Mouse (Mus musculus): ENCODE results near the gene Disc1.
A peak's percentile ranks its signal among the peaks of the same experiment; 100 is the strongest.

Gene Disc1

GRCm38 (mm10) chr8:125226989-125227624 is 173.1 kb downstream of the Disc1 start:
- peak; percentile 33 for DNase-seq

- DNase-seq = no peak
Observed at GRCm38 (mm10) chr8:125230526-125231131, 176.6 kb downstream of the Disc1 start.

- DNase-seq = peak; percentile 62
Observed at GRCm38 (mm10) chr8:125232724-125233123, 178.7 kb downstream of the Disc1 start.

DNA sequence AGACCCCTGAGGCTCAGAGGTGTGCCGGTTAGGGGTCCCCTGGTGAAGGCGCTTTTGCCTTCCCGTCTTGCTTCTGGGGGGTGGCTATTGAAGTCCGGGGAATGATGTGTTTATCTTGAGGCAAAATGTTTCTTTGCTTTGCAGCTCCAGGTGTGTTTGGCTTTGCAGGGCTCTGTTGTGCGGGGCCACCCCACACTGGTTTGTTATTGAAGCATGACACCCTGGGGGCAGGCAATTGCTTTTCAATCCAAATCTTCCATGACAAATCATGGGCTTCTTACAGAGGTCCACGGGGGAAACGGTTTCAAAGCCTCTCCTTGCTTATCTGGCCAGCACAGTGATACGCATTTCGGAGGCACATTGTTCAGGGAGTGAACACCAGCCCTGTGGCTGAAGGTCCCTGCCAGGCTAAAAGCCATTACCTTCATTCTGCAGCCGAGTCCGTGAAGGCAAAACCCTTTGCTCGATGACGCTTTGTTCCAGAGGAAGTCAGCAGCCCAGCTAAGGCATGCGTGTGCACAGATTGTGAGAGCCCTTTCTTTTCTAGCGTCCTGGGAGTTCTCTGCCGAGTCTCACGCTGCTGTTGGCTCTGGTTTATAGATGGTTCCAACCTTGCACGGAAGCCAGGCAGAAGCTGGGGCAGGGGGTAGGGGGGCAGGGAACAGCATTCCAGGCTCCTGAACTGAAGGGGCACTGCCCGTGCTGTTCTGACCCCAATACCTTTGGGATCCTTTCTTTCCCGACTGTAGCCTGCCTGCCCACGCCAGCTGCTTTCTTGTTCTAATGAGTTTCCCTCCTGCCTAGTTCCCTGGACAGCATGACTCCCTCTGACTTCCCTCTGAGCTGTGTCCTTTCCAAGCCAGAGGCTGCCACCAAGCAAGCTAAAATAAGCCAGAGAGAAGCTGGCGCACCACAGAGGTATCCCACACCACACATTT is 182.2 kb downstream of the Disc1 start:
- DNase-seq = no peak

DNA sequence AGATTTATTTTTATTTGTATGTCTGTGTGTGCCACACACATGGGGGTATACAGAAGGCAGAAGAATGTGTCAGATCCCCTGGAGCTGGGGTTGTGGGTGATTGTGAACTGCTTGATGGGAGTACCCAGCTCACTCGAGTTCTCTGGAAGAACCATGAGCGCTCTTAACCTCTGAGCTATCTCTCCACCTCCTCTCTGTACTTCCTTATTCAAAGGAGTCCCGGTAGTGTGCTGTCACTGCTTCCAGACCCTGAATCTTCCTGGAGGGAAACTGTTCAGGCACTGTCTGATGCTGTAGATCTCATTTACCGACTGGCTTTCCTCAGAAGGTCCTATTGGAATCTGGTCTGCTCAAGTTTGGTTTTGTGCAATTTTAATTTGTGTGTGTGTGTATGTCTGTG is 186.8 kb downstream of the Disc1 start:
- DNase-seq = no peak

GRCm38 (mm10) chr8:125242382-125242781 is 188.4 kb downstream of the Disc1 start:
- no peak for DNase-seq

DNA sequence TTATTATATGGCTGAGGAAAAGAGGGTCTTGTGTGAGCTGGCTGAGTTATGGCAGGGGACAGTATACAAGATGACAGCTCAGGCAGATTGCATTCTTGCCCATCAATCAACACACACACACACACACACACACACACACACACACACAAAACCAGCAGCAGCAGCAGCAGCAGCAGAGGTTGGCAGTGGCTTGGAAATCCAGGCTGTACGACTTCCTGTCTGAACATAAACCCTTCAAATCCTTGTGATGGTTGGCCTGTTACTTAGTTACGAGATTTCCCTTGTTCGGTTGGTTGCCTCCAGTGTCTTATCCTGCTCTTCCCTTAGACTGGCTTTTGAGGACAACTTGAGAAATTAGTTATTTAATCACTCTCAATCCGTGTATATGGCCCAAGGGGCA is 188.9 kb downstream of the Disc1 start:
- no peak for DNase-seq

- no peak for DNase-seq
Observed at GRCm38 (mm10) chr8:125246737-125247292, 192.8 kb downstream of the Disc1 start.

DNA sequence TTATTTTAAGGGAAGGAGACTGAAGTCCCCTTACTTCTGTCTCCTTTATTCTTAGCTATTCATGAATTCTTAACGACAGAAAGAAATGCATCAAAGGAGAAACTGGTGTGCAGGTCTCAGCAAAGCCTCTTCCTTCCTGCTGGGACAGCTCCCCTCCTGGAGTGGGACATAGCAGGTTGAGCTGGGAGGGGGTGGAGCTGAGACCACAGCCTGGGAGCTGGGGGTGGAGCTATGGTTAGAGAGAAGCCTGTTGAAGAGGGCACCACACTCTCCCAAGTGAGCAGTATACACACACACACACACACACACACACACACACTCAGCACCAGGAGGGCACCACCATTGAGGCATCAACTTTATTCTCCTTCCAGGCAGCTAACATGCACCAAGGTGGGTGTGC is 193.4 kb downstream of the Disc1 start:
- DNase-seq = no peak

DNA sequence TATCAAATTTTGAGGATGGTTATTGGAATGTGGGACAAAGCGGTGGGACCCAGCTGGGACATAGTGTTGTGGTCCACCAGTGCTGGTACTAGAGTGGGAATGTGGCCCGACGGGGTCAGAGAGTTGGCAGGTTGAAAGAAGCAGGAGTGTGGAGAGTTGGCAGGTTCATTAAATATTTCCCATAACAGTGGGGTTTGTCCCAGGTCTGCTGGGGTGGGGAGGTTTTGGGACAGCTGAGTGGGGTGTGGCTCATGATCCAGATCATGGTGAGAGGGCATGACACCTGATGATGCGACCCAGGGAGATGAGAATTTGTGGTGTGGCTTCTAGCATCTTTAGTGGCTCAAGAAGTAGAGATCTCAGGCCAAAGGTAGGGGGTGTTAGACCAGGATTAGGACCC is 199.0 kb downstream of the Disc1 start:
- no peak for DNase-seq

DNA sequence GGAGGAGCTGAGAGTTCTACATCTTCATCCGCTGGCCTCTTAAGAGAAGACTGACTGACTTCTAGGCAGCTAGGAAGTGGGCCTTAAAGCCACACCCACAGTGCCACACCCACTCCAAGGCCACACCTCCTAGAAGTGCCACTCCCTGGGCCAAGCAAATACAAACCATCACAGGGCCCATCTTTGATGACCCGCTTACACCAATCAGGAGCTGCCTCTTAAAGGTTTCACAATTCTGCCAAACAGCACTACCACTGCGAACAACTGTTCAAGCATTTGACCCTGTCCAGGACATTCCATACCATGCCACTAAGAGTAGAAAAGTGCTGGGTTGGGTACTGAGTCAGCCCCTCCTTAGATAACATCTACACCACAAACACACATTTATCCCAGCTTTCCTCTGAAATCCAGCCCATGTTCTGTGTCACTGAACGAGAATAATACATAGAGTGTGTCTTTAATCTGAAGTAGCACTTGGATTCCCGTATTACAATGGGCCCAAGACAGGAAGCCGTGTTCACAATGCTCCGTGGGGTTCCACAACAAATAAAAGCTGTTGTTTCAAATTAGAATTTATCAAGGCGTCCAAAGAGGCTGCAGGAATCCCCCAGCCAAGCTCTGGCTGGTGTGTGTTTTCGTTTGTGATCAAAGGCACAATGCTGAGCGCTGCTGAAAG is 199.6 kb downstream of the Disc1 start:
- peak; percentile 45 for DNase-seq

GRCm38 (mm10) chr8:125254188-125255005 is 200.4 kb downstream of the Disc1 start:
- peak; percentile 79 for DNase-seq

DNA sequence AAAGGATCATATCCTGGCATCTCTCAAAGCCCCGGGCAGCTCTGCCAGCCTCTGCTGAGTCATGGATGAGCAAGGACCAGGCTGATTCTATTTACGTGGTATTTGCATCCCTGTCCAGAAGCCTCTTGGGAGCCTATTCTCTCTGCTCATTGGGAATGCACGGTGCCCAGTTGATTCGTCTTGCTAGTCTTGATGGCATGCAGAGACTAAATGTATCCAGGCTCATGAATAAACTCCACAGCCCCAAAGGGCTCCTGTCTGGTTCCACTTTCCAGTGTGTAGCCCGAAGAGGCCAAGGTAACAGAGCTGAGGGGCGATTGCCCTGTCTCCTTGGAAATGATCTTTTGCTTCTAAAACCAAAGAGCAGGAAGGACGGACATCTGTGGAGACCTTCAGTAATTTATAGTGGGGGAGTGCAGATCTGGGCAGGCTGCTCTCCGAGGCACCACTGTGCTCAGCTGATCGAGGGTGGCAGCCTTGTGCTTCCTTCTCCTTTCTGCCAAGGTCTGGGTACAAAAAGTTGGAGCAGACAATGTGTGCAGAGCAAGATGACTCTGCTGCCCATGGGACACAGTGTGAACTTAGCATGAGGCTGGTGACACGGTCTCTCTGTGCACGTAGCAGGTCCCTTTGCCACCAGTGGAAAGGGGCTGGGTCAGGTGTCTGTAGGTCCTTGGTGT is 201.2 kb downstream of the Disc1 start:
- DNase-seq = no peak

- no peak for DNase-seq
Observed at GRCm38 (mm10) chr8:125257660-125258059, 203.7 kb downstream of the Disc1 start.

- no peak for DNase-seq
Observed at GRCm38 (mm10) chr8:125258806-125259500, 205.0 kb downstream of the Disc1 start.

GRCm38 (mm10) chr8:125268181-125268705 is 214.2 kb downstream of the Disc1 start:
- no peak for DNase-seq

DNA sequence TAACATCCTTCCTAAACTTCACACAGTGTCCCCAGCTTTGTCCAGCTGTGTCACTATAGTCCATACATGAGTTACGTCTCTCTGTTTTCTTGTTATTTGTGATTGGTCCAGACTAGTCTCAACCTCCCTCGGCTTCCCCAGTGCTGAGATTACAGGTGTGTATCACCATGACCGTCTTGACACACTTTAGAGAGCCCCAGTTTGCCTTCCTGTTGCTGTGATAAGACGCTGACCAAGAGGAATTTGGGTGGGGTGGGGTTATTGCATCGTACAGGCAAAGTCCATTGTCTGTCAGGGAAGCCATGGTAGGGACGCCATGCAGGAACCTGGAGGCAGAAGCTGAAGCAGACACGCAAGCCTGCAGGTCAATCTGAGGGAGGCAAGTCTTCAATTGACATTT is 216.3 kb downstream of the Disc1 start:
- DNase-seq = no peak

- no peak for DNase-seq
Observed at GRCm38 (mm10) chr8:125271357-125271756, 217.4 kb downstream of the Disc1 start.

GRCm38 (mm10) chr8:125272089-125272866 is 218.3 kb downstream of the Disc1 start:
- DNase-seq = no peak

Data from thymus, postnatal 25 days (tissue).